ENCODE assay signal across 15 mouse cellular contexts in genomic region chr19:49805636-49806397, GRCm38 (mm10).
"Had no signal": no experiment of that assay in that cellular context is flagged by ENCODE, and none has a peak within 500 bp of the region (broad histone marks: within the 10 kb centered on the region; RNA-seq: fewer than 3 reads in every experiment).

No protein-coding gene starts in this region.

- H3K27me3 ChIP-seq: liver, embryonic 15.5 days; lung, embryonic 15.5 days; megakaryocyte, embryonic 14.5 days had no signal

- H3K4me3 ChIP-seq: left cerebral cortex, adult 2 months; limb, embryonic 10.5 days; liver, embryonic 15.5 days; lung, embryonic 15.5 days; megakaryocyte, embryonic 14.5 days had no signal

- H3K4me2 ChIP-seq: liver, embryonic 11.5 days; liver, embryonic 15.5 days; lung, embryonic 15.5 days had no signal

- H3K9me3 ChIP-seq: limb, embryonic 10.5 days; liver, embryonic 15.5 days; lung, embryonic 15.5 days; megakaryocyte, embryonic 14.5 days had no signal

- H3K27ac ChIP-seq: left cerebral cortex, adult 2 months; limb, embryonic 10.5 days; liver, embryonic 15.5 days; lung, embryonic 15.5 days; macrophage had no signal

- H3K36me3 ChIP-seq: limb, embryonic 10.5 days; liver, embryonic 15.5 days; lung, embryonic 15.5 days had no signal

- ATAC-seq: intestine, postnatal 0 days had no signal

- H3K4me1 ChIP-seq: limb, embryonic 10.5 days; liver, embryonic 15.5 days; lung, embryonic 15.5 days; megakaryocyte, embryonic 14.5 days had no signal

- H3K9ac ChIP-seq: liver, embryonic 15.5 days; lung, embryonic 15.5 days had no signal

- DNase-seq: kidney, adult 8-10 months; kidney, postnatal 25 days; lung, postnatal 14 days; right cerebral cortex, postnatal 4 days; spleen, adult 18-20 months; thymus, adult 18-20 months; thymus, postnatal 25 days had no signal
